Mouse (Mus musculus): ENCODE measurements around the gene Pdia5. TPM values are rescaled to one million over a fixed set of nuclear protein-coding genes. Genes with fewer than 3 reads are reported as not detected.

Pdia5 gene
- polyA plus RNA-seq, 1 experiment: 0.02 TPM

- H3K9me3 ChIP-seq (ENCODE audit: control insufficient read depth, low read length): no peaks in the 10 kb centered on the region
- TF ChIP-seq GATA1 (IDR thresholded peaks at IDR 0.05; ENCODE audit: low read length): no peak
- TF ChIP-seq TAL1 (IDR thresholded peaks at IDR 0.05; ENCODE audit: low read length): no peak
- peaks cover 2% of the 10 kb centered on the region; the same call in 1 of the 2 replicates for H3K36me3 ChIP-seq (ENCODE audit: control insufficient read depth)
- H3K4me1 ChIP-seq (ENCODE audit: control insufficient read depth): peaks cover 20% of the 10 kb centered on the region
- H3K4me3 ChIP-seq (replicated peaks): no peak overlapping the region
- peaks cover 8% of the 10 kb centered on the region for H3K27me3 ChIP-seq (ENCODE audit: control insufficient read depth)
Measured at GRCm38 (mm10) chr16:35362221-35362620, 128.5 kb downstream of the Pdia5 start.

- peaks cover under 1% of the 10 kb centered on the region for H3K27me3 ChIP-seq (ENCODE audit: control insufficient read depth)
- no peak for TF ChIP-seq GATA1 (IDR thresholded peaks at IDR 0.05; ENCODE audit: low read length)
- TF ChIP-seq TAL1 (IDR thresholded peaks at IDR 0.05; ENCODE audit: low read length): no peak
- H3K4me1 ChIP-seq (ENCODE audit: control insufficient read depth): peaks cover 20% of the 10 kb centered on the region
- no peaks in the 10 kb centered on the region for H3K9me3 ChIP-seq (ENCODE audit: control insufficient read depth, low read length)
- no peak overlapping the region for H3K4me3 ChIP-seq (replicated peaks)
- H3K36me3 ChIP-seq (ENCODE audit: control insufficient read depth): peaks cover 2% of the 10 kb centered on the region; the same call in 1 of the 2 replicates
Measured at GRCm38 (mm10) chr16:35360593-35360992, 130.1 kb downstream of the Pdia5 start.

- no peak for TF ChIP-seq TAL1 (IDR thresholded peaks at IDR 0.05; ENCODE audit: low read length)
- no peak for TF ChIP-seq GATA1 (IDR thresholded peaks at IDR 0.05; ENCODE audit: low read length)
- Histone ChIP-seq H3K36me3 (ENCODE audit: control insufficient read depth) (peaks cover 2% of the 10 kb centered on the region; the same call in 1 of the 2 replicates), H3K4me3 (replicated peaks) (no peak overlapping the region), H3K27me3 (ENCODE audit: control insufficient read depth) (no peaks in the 10 kb centered on the region), H3K9me3 (ENCODE audit: control insufficient read depth, low read length) (no peaks in the 10 kb centered on the region), H3K4me1 (ENCODE audit: control insufficient read depth) (peaks cover 3% of the 10 kb centered on the region)
Measured at GRCm38 (mm10) chr16:35357449-35357848, 133.2 kb downstream of the Pdia5 start.

Other genes with a start within 250 kb of the Pdia5 start
- 0.14 TPM in 1 of 2 replicates, not detected in the other for gene Sec22a, start 127.0 kb downstream of the Pdia5 start, polyA plus RNA-seq (2012)
- 0.02 TPM in 1 of 2 replicates, not detected in the other for gene Sema5b, start 50.3 kb upstream of the Pdia5 start, polyA plus RNA-seq (2012)